Mouse (Mus musculus) frontal cortex, postnatal 10 days (tissue): ENCODE data around the gene Ralgds.
"Not testable (repeated sequence)": the region's sequence is repeated elsewhere in the genome, so short reads cannot be mapped to it uniquely, and the experiment has no call there.

Experiments used
- DNase-seq, 2 experiments: peaks; one replicate each; pipeline ENCODE4 v3.0.0; 2022; ENCODE audit warnings: low spot score in 2 of 2, mixed read lengths in 1 of 2

The Ralgds gene

DNA sequence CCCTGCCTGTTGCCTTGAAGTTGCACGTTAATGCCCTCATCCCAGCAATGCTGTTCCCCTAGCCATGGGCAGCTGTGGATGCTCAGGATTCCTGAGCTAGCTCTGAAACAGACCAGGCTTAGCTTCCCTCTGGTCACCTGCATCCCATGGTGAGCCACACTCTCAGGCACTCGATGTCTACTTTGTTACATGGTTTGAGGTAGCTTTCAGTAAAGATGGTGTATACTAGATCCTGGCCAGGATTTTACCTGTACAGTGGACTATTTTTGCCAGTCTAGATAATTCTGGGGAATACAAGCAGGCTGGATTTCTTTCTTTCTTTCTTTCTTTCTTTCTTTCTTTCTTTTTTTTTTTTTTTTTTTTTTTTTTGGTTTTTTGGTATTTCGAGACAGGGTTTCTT is 7.1 kb upstream of the Ralgds start, which contains the start of gene Gm10134:
Gene Gm10134, plus strand, starts transcription at position 301 of the 400 bp plus-strand sequence.
- peak in 1 of 2 experiments; percentile 2 for DNase-seq

- peak in 1 of 2 experiments; percentile 3 for DNase-seq
Observed at GRCm38 (mm10) chr2:28506291-28506690, 6.6 kb upstream of the Ralgds start.

GRCm38 (mm10) chr2:28511600-28511999 is 1.3 kb upstream of the Ralgds start:
- DNase-seq = not testable (repeated sequence)

DNA sequence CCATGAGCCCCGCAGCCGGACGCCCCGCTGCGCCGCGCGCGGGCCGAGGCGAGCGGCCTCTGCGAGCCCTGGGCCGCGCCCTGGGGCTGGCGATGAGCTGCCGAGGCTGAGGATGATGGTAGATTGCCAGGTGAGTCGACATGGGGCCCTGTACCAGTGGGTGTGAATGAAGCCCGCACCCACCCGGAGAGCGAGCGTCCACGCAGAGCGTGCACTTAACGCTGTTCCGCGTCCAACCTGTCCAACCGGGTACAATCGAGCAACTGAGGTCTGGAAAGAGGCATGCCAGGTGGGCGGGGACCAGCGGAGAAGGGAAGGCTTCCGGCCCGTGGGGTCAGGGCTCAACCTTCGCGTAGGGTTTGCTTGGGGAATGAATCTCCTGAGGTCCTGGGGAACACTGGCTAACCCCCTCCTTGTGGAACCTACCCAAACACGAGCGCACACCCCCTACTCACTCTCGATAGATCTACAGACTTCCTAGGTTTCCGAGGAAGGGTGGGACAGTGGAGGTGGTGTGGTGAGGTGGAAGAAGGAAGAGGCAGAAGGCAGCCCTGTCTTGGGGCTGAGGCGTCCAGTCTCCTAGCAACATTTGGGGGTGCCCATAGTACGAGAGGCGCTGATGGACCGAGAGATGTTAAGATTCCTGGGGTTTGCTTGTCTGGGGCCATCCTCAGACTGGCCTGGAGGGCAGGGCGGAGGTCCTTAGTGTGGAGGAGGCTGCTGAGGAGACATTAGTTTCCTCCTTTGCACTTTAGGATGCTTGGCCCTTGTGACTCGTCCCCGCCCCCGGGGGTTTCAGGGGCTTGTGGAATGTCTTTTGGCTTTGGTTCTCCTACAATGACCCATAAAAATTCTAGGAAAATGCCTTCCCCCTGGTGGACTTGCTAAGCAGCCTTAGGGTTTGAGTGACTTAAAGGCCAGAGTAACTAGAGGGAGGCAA is 776 bp downstream of the Ralgds start:
- peak in 1 of 2 experiments; percentile 44 for DNase-seq

GRCm38 (mm10) chr2:28514489-28514888 is 1.6 kb downstream of the Ralgds start:
- DNase-seq = peak in 1 of 2 experiments; percentile 78

GRCm38 (mm10) chr2:28517206-28517909 is 4.4 kb downstream of the Ralgds start:
- DNase-seq = peak in 1 of 2 experiments; percentile 63

- DNase-seq = peak; percentile 68 to 87
Observed at GRCm38 (mm10) chr2:28518231-28518630, 5.3 kb downstream of the Ralgds start.

DNA sequence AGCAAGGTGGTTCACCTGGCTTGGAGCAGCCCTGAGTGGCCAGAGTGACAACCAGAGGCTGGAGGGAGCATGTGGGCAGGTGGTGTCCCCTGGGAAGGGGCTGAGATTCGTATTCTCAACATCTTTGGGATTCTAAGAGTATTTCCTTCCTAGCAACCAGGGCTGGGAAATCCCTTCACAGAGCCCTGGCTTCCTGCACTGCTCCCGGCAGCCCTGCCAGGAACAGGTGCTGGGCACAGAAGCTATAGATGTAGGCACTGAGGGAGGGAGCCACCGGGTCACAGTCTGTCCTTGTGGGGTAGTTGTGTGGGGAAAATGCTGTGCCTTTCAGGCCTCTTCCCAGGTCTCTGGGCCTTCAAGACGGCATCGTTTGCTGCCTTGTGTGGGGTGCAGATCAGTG is 7.7 kb downstream of the Ralgds start:
- DNase-seq = no peak

DNA sequence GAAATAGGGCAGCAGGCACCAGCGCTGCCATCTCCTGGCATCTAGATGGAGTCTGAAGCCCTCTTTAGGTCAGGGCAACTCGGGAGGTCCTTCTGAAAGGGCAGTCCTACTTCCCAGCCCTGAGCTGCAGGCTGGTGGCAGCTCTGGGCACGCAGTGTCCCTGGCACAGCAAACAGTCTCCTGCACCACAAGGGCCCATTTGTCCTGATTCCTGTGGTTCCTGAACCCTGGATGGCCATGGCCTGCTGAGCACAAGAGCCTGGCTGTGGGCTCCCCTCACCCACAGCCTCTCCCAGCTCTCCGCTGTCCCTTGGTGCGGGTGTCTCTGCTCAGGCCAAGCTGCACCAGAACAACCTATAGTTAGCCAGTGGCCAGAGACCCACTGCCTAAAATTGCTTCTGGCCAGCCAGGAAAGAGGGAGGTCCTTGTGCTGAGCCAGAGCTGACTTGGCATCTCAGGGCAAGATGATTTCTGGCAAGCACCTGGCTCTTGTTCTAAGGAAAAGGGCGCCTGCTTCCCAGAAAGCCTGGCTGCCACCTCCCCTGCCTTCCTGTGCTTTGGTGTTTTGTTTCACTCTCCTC is 8.7 kb downstream of the Ralgds start:
- DNase-seq = peak; percentile 45 to 75

- no peak for DNase-seq
Observed at GRCm38 (mm10) chr2:28522166-28522565, 9.2 kb downstream of the Ralgds start.

GRCm38 (mm10) chr2:28523643-28524117 is 10.8 kb downstream of the Ralgds start:
- peak; percentile 86 to 87 for DNase-seq

- DNase-seq = no peak
Observed at GRCm38 (mm10) chr2:28524406-28524805, 11.5 kb downstream of the Ralgds start.

DNA sequence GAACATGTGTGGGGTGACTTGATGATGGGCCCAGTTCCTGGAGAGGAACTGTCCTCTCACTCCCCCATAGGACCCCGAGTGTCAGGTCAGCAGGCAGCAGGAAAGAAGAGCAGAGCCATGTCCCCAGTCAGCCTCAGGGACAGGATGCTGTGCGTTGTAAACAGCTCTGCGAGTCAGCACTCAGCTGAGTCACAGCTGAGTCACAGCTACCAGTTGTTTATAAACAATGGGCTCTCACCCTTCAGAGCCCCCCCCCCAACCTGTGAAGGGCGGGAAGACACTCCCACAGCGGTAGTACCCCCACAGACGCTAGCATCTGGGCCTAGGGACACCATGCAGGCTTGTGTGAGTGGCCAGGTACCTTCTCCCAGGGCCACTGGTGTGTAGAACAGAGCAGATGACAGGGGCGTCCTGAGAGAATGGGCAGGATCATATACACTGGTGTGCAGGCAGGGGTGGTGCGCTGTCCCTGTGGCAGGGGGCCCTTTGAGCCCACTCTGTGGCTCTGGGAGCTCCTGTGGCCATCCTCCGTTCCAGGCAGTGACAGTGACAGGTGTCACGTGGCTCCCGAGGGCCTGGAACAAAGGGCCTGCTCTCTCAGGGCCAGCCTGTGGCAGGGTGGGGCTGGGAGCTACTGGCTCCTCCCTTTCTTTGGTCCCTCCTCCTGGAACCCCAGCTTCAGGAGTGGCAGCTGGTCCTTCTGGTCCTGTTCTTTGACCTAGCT is 12.5 kb downstream of the Ralgds start:
- DNase-seq = peak in 1 of 2 experiments; percentile 44

- DNase-seq = peak in 1 of 2 experiments; percentile 33
Observed at GRCm38 (mm10) chr2:28525943-28526876, 13.3 kb downstream of the Ralgds start.

DNA sequence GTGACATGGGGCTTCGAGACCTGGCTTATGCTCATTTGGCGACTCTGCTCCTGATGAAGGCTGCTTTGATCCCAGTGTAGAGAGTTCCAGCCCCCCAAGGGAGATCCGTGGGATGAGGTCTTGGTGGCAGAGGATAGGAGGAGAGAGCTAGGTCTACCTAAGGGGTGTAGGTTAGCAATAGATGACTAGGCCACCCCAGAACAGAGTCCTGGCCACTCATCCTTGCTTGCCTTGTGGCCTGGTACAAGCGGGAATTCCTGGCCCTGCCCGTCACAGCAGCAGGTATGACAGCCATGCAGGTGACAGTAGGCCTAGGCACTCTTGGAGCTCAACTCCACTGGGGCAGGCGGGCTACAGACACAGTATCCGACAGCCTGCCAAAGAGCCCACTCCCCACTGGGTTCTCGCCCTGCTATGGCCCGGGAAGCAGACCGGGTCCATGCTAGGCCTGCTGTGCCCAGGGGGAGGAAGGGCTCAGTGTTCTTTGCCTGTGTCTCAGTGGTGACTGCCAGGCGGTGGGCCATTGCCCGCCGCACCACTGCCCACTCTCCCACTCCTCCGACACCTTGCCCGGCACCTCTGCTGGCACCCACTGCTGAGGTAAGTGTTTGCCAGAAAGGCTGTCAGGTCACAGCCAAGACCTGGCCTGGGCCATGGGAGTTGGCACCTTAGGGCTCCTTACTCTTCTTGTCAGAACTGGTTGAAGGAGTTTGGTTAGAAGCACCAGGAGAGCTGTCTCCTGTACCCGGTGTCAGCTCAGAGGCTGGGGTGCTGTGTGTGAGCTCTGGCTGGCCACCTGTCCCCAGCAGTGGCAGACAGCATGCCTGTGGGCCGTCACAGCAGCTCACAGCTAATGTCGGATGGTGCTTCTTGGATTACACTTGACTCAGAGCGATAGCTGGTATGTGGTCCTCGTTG is 14.8 kb downstream of the Ralgds start:
- no peak for DNase-seq

DNA sequence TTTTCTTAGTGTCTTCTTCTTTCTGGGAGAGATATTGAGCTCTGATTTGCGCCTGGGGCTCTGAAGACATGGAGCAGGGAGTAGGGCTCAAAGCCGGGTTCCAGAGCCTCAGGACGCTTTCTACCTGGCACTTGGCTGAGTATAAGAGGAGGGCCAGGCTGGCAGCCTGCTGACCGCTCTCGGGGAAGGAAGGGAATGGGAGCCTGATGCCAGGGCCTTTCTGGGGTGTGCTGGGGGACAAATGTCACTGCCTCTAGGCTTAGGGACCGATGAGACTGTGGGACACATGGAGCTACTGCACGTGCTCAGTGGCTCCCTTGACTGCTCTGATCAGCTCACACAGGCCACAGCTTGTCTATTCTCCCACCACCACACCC is 15.4 kb downstream of the Ralgds start:
- DNase-seq = no peak

DNA sequence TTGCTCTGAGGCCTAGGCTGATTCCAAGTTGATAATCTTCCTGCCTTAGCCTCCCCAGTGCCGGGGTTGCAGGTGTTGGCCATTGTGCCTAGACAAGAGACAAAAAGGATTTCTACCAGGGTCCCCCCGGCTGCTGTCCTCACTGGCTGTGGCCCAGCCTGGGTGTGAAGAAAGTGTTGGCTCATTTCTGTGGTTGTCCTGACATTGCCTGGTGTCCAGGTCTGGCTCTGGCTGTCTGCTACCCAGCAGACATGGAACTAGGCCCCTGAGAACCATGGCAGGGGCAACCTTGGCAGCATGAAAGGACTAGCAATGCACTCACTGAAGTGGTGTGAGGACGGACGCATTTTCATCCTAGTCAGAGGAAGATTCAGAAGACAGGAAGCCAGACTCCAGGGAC is 16.9 kb downstream of the Ralgds start:
- DNase-seq = no peak

GRCm38 (mm10) chr2:28530311-28530710 is 17.4 kb downstream of the Ralgds start:
- no peak for DNase-seq
